Mouse (Mus musculus): ENCODE measurements around the gene Nt5dc3. TPM values are rescaled to one million over a fixed set of nuclear protein-coding genes. Genes with fewer than 3 reads are reported as not detected.

Nt5dc3 gene
- polyA plus RNA-seq, 1 experiment, result 7.7 TPM

GRCm38 (mm10) chr10:86849508-86849907 is 70.7 kb downstream of the Nt5dc3 start:
- Histone ChIP-seq H3K27ac (ENCODE audit: control insufficient read depth, insufficient read depth, low read depth, low read length) (no peak overlapping the region), H3K27me3 (ENCODE audit: control insufficient read depth, insufficient read depth, low read length) (no peaks in the 10 kb centered on the region), H3K4me3 (ENCODE audit: control insufficient read depth, low read depth, low read length) (no peak overlapping the region), H3K36me3 (ENCODE audit: control insufficient read depth, insufficient read depth, low read length) (no peaks in the 10 kb centered on the region), H3K4me1 (ENCODE audit: control insufficient read depth, insufficient read depth, low read length) (no peaks in the 10 kb centered on the region)
- TF ChIP-seq POLR2A (IDR thresholded peaks at IDR 0.05; ENCODE audit: control insufficient read depth, low read depth, low read length) (no peak), CTCF (IDR thresholded peaks at IDR 0.05; ENCODE audit: control insufficient read depth, insufficient read depth, insufficient replicate concordance, low read depth, low read length) (no peak)

GRCm38 (mm10) chr10:86852160-86852559 is 73.4 kb downstream of the Nt5dc3 start:
- TF ChIP-seq CTCF (IDR thresholded peaks at IDR 0.05; ENCODE audit: control insufficient read depth, insufficient read depth, insufficient replicate concordance, low read depth, low read length) (no peak), POLR2A (IDR thresholded peaks at IDR 0.05; ENCODE audit: control insufficient read depth, low read depth, low read length) (no peak)
- Histone ChIP-seq H3K4me3 (ENCODE audit: control insufficient read depth, low read depth, low read length) (no peak overlapping the region), H3K36me3 (ENCODE audit: control insufficient read depth, insufficient read depth, low read length) (no peaks in the 10 kb centered on the region), H3K4me1 (ENCODE audit: control insufficient read depth, insufficient read depth, low read length) (no peaks in the 10 kb centered on the region), H3K27me3 (ENCODE audit: control insufficient read depth, insufficient read depth, low read length) (no peaks in the 10 kb centered on the region), H3K27ac (ENCODE audit: control insufficient read depth, insufficient read depth, low read depth, low read length) (no peak overlapping the region)

GRCm38 (mm10) chr10:86853433-86853832 is 74.6 kb downstream of the Nt5dc3 start:
- H3K27ac ChIP-seq (ENCODE audit: control insufficient read depth, insufficient read depth, low read depth, low read length), result no peak overlapping the region
- no peaks in the 10 kb centered on the region for H3K27me3 ChIP-seq (ENCODE audit: control insufficient read depth, insufficient read depth, low read length)
- TF ChIP-seq POLR2A (IDR thresholded peaks at IDR 0.05; ENCODE audit: control insufficient read depth, low read depth, low read length) (no peak), CTCF (IDR thresholded peaks at IDR 0.05; ENCODE audit: control insufficient read depth, insufficient read depth, insufficient replicate concordance, low read depth, low read length) (no peak)
- H3K4me3 ChIP-seq (ENCODE audit: control insufficient read depth, low read depth, low read length), result no peak overlapping the region
- H3K4me1 ChIP-seq (ENCODE audit: control insufficient read depth, insufficient read depth, low read length), result no peaks in the 10 kb centered on the region
- H3K36me3 ChIP-seq (ENCODE audit: control insufficient read depth, insufficient read depth, low read length), result no peaks in the 10 kb centered on the region

- Histone ChIP-seq H3K27ac (ENCODE audit: control insufficient read depth, insufficient read depth, low read depth, low read length) (no peak overlapping the region), H3K36me3 (ENCODE audit: control insufficient read depth, insufficient read depth, low read length) (no peaks in the 10 kb centered on the region), H3K27me3 (ENCODE audit: control insufficient read depth, insufficient read depth, low read length) (no peaks in the 10 kb centered on the region), H3K4me1 (ENCODE audit: control insufficient read depth, insufficient read depth, low read length) (no peaks in the 10 kb centered on the region), H3K4me3 (ENCODE audit: control insufficient read depth, low read depth, low read length) (no peak overlapping the region)
- TF ChIP-seq POLR2A (IDR thresholded peaks at IDR 0.05; ENCODE audit: control insufficient read depth, low read depth, low read length) (no peak), CTCF (IDR thresholded peaks at IDR 0.05; ENCODE audit: control insufficient read depth, insufficient read depth, insufficient replicate concordance, low read depth, low read length) (no peak)
Observed at GRCm38 (mm10) chr10:86860396-86860795, 81.6 kb downstream of the Nt5dc3 start.

GRCm38 (mm10) chr10:86862496-86862895 is 83.7 kb downstream of the Nt5dc3 start:
- Histone ChIP-seq H3K4me3 (ENCODE audit: control insufficient read depth, low read depth, low read length) (no peak overlapping the region), H3K4me1 (ENCODE audit: control insufficient read depth, insufficient read depth, low read length) (no peaks in the 10 kb centered on the region), H3K36me3 (ENCODE audit: control insufficient read depth, insufficient read depth, low read length) (no peaks in the 10 kb centered on the region), H3K27ac (ENCODE audit: control insufficient read depth, insufficient read depth, low read depth, low read length) (no peak overlapping the region), H3K27me3 (ENCODE audit: control insufficient read depth, insufficient read depth, low read length) (no peaks in the 10 kb centered on the region)
- TF ChIP-seq POLR2A (IDR thresholded peaks at IDR 0.05; ENCODE audit: control insufficient read depth, low read depth, low read length) (no peak), CTCF (IDR thresholded peaks at IDR 0.05; ENCODE audit: control insufficient read depth, insufficient read depth, insufficient replicate concordance, low read depth, low read length) (no peak)

GRCm38 (mm10) chr10:86863429-86863828 is 84.6 kb downstream of the Nt5dc3 start:
- Histone ChIP-seq H3K27me3 (ENCODE audit: control insufficient read depth, insufficient read depth, low read length) (no peaks in the 10 kb centered on the region), H3K27ac (ENCODE audit: control insufficient read depth, insufficient read depth, low read depth, low read length) (no peak overlapping the region), H3K4me3 (ENCODE audit: control insufficient read depth, low read depth, low read length) (no peak overlapping the region), H3K36me3 (ENCODE audit: control insufficient read depth, insufficient read depth, low read length) (no peaks in the 10 kb centered on the region), H3K4me1 (ENCODE audit: control insufficient read depth, insufficient read depth, low read length) (no peaks in the 10 kb centered on the region)
- TF ChIP-seq POLR2A (IDR thresholded peaks at IDR 0.05; ENCODE audit: control insufficient read depth, low read depth, low read length) (no peak), CTCF (IDR thresholded peaks at IDR 0.05; ENCODE audit: control insufficient read depth, insufficient read depth, insufficient replicate concordance, low read depth, low read length) (no peak; the same call in 1 of the 2 replicates)

GRCm38 (mm10) chr10:86872121-86872520 is 93.3 kb downstream of the Nt5dc3 start:
- H3K4me3 ChIP-seq (ENCODE audit: control insufficient read depth, low read depth, low read length), result no peak overlapping the region
- no peaks in the 10 kb centered on the region for H3K36me3 ChIP-seq (ENCODE audit: control insufficient read depth, insufficient read depth, low read length)
- no peak overlapping the region for H3K27ac ChIP-seq (ENCODE audit: control insufficient read depth, insufficient read depth, low read depth, low read length)
- no peaks in the 10 kb centered on the region for H3K4me1 ChIP-seq (ENCODE audit: control insufficient read depth, insufficient read depth, low read length)
- TF ChIP-seq POLR2A (IDR thresholded peaks at IDR 0.05; ENCODE audit: control insufficient read depth, low read depth, low read length), result no peak
- TF ChIP-seq CTCF (IDR thresholded peaks at IDR 0.05; ENCODE audit: control insufficient read depth, insufficient read depth, insufficient replicate concordance, low read depth, low read length), result no peak
- H3K27me3 ChIP-seq (ENCODE audit: control insufficient read depth, insufficient read depth, low read length), result no peaks in the 10 kb centered on the region

- TF ChIP-seq POLR2A (IDR thresholded peaks at IDR 0.05; ENCODE audit: control insufficient read depth, low read depth, low read length) (no peak), CTCF (IDR thresholded peaks at IDR 0.05; ENCODE audit: control insufficient read depth, insufficient read depth, insufficient replicate concordance, low read depth, low read length) (no peak)
- H3K4me1 ChIP-seq (ENCODE audit: control insufficient read depth, insufficient read depth, low read length), result no peaks in the 10 kb centered on the region
- no peak overlapping the region for H3K4me3 ChIP-seq (ENCODE audit: control insufficient read depth, low read depth, low read length)
- no peak overlapping the region for H3K27ac ChIP-seq (ENCODE audit: control insufficient read depth, insufficient read depth, low read depth, low read length)
- no peaks in the 10 kb centered on the region for H3K36me3 ChIP-seq (ENCODE audit: control insufficient read depth, insufficient read depth, low read length)
- H3K27me3 ChIP-seq (ENCODE audit: control insufficient read depth, insufficient read depth, low read length), result no peaks in the 10 kb centered on the region
Observed at GRCm38 (mm10) chr10:86872591-86872990, 93.8 kb downstream of the Nt5dc3 start.
